Comparison of ENCODE assay signal across 17 mouse cellular contexts in the genomic region with DNA sequence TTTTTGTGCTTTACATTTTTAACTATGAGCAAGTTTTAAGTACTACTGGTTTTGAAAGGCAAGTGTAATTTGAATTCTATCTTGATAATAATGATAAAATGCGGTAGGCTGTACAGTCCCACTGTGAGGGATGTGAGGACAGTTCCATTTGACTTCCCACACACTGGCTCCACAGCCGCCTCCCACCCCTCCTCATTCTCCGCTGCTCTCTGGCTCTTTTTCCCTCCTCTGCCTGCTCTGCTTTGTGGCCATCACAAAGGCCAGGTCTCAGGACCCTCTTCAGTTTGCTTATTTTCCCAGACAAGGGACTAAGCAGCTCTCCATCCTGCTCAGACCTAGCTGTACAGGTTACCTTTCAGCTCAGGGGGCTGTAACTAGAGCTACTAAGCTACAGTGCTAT.
"Had no signal": no experiment of that assay in that cellular context is flagged by ENCODE, and none has a peak within 500 bp of the region (broad histone marks: within the 10 kb centered on the region; RNA-seq: fewer than 3 reads in every experiment).

No protein-coding gene starts in this region.

- H3K27ac ChIP-seq: liver, embryonic 15.5 days; lung, embryonic 15.5 days; macrophage; midbrain, embryonic 15.5 days; neural tube, embryonic 12.5 days; stomach, embryonic 15.5 days; stomach, postnatal 0 days had no signal

- H3K27me3 ChIP-seq: liver, embryonic 15.5 days; lung, embryonic 15.5 days; megakaryocyte, embryonic 14.5 days; midbrain, embryonic 15.5 days; neural tube, embryonic 12.5 days; stomach, embryonic 15.5 days had no signal

- H3K4me2 ChIP-seq: liver, embryonic 15.5 days; lung, embryonic 15.5 days; midbrain, embryonic 15.5 days; neural tube, embryonic 12.5 days; stomach, embryonic 15.5 days had no signal

- H3K36me3 ChIP-seq: liver, embryonic 15.5 days; lung, embryonic 15.5 days; midbrain, embryonic 15.5 days; neural tube, embryonic 12.5 days; stomach, embryonic 15.5 days had no signal

- H3K9me3 ChIP-seq: liver, embryonic 15.5 days; lung, embryonic 15.5 days; megakaryocyte, embryonic 14.5 days; midbrain, embryonic 15.5 days; neural tube, embryonic 12.5 days; stomach, embryonic 15.5 days had no signal

- H3K4me3 ChIP-seq: liver, embryonic 15.5 days; lung, embryonic 15.5 days; megakaryocyte, embryonic 14.5 days; midbrain, embryonic 15.5 days; neural tube, embryonic 12.5 days; stomach, embryonic 15.5 days had no signal

- H3K9ac ChIP-seq: liver, embryonic 15.5 days; liver, postnatal 0 days; lung, embryonic 15.5 days; midbrain, embryonic 15.5 days; neural tube, embryonic 12.5 days; stomach, embryonic 15.5 days had no signal

- ATAC-seq: liver, postnatal 0 days; lung, postnatal 0 days; midbrain, embryonic 15.5 days had no signal

- DNase-seq: liver, postnatal 0 days; lung, adult 2 months; lung, postnatal 14 days; lung, postnatal 36 days; right cerebral cortex, postnatal 14 days; thymus, adult 2 months; thymus, postnatal 25 days; thymus, postnatal 4 days had no signal

- H3K4me1 ChIP-seq: liver, embryonic 15.5 days; megakaryocyte, embryonic 14.5 days; neural tube, embryonic 12.5 days; stomach, embryonic 15.5 days had no signal
